Mouse (Mus musculus): ENCODE data around the gene Olfr822. TPM values are rescaled to one million over a fixed set of nuclear protein-coding genes. Genes with fewer than 3 reads are reported as not detected.
"Not testable (repeated sequence)": the region's sequence is repeated elsewhere in the genome, so short reads cannot be mapped to it uniquely, and the experiment has no call there.

Gene Olfr822
- 0.23 TPM in 1 of 2 replicates, not detected in the other for polyA plus RNA-seq (2015; fragmentation: Nextera tagmentation; extraction: Ambion mirVana)

GRCm38 (mm10) chr10:130070910-130071309 is at the start of gene Olfr822:
Gene Olfr822 (plus strand): TSS chr10:130071210.
- no peaks in the 10 kb centered on the region for H3K9me3 ChIP-seq (replicated peaks)
- no peak within 1 kb of the TSS for H3K27ac ChIP-seq (replicated peaks)
- H3K9ac ChIP-seq: no peak within 1 kb of the TSS

GRCm38 (mm10) chr10:130030048-130030447 is 41.0 kb upstream of the Olfr822 start, which contains the start of gene Olfr821:
Gene Olfr821 (plus strand): TSS chr10:130030348.
- H3K27ac ChIP-seq (replicated peaks): no peak within 1 kb of the TSS
- H3K27me3 ChIP-seq: no peaks in the 10 kb centered on the region
- no peak within 1 kb of the TSS for H3K4me3 ChIP-seq (replicated peaks)
- H3K9me3 ChIP-seq (replicated peaks): no peaks in the 10 kb centered on the region
- no peak within 1 kb of the TSS for H3K4me2 ChIP-seq (replicated peaks)
- no peak within 1 kb of the TSS for H3K9ac ChIP-seq
- H3K4me1 ChIP-seq: no peaks in the 10 kb centered on the region
- ATAC-seq (ENCODE audit: insufficient number of reproducible peaks, low FRiP score, low TSS enrichment, low read depth): no peak
- no peaks in the 10 kb centered on the region for H3K36me3 ChIP-seq

More at GRCm38 (mm10) chr10:130070910-130071309, at the start of gene Olfr822:
- H3K36me3 ChIP-seq: no peaks in the 10 kb centered on the region
- ATAC-seq (ENCODE audit: insufficient number of reproducible peaks, low FRiP score, low TSS enrichment, low read depth): no peak
- no peak within 1 kb of the TSS for H3K4me2 ChIP-seq (replicated peaks)
- H3K4me3 ChIP-seq (replicated peaks): no peak within 1 kb of the TSS
- no peaks in the 10 kb centered on the region for H3K27me3 ChIP-seq
- H3K4me1 ChIP-seq: no peaks in the 10 kb centered on the region

GRCm38 (mm10) chr10:130037096-130037495 is 33.9 kb upstream of the Olfr822 start:
- no peaks in the 10 kb centered on the region for H3K4me1 ChIP-seq
- H3K9me3 ChIP-seq (replicated peaks): no peaks in the 10 kb centered on the region
- no peak overlapping the region for H3K4me3 ChIP-seq (replicated peaks)
- 55% methylated on average over 6 of the region's 6 CpGs for WGBS
- no peak overlapping the region for H3K4me2 ChIP-seq (replicated peaks)
- H3K27me3 ChIP-seq: no peaks in the 10 kb centered on the region
- no peaks in the 10 kb centered on the region for H3K36me3 ChIP-seq
- no peak for ATAC-seq (ENCODE audit: insufficient number of reproducible peaks, low FRiP score, low TSS enrichment, low read depth)
- no peak overlapping the region for H3K9ac ChIP-seq
- no peak overlapping the region for H3K27ac ChIP-seq (replicated peaks)

- Histone ChIP-seq H3K4me2 (replicated peaks) (no peak overlapping the region), H3K4me1 (no peaks in the 10 kb centered on the region), H3K9ac (no peak overlapping the region), H3K4me3 (replicated peaks) (no peak overlapping the region), H3K36me3 (no peaks in the 10 kb centered on the region), H3K27me3 (no peaks in the 10 kb centered on the region), H3K9me3 (replicated peaks) (no peaks in the 10 kb centered on the region), H3K27ac (replicated peaks) (no peak overlapping the region)
- 22% methylated on average over 5 of the region's 5 CpGs for WGBS
- ATAC-seq (ENCODE audit: insufficient number of reproducible peaks, low FRiP score, low TSS enrichment, low read depth): no peak
These were observed 21.9 kb downstream of the Olfr822 start for GRCm38 (mm10) chr10:130092838-130093440.

GRCm38 (mm10) chr10:130096104-130096503 is 25.1 kb downstream of the Olfr822 start:
- H3K27ac ChIP-seq (replicated peaks): no peak overlapping the region

GRCm38 (mm10) chr10:130115283-130115682 is 44.3 kb downstream of the Olfr822 start, which contains the start of gene Olfr823:
Gene Olfr823 (minus strand): TSS chr10:130115383.
- 84% methylated on average over 1 of the region's 1 CpGs for WGBS
- not testable (repeated sequence) for H3K27me3 ChIP-seq; H3K9me3 ChIP-seq (replicated peaks); H3K4me2 ChIP-seq (replicated peaks); H3K9ac ChIP-seq; H3K4me1 ChIP-seq; ATAC-seq (ENCODE audit: insufficient number of reproducible peaks, low FRiP score, low TSS enrichment, low read depth); H3K27ac ChIP-seq (replicated peaks); H3K4me3 ChIP-seq (replicated peaks); H3K36me3 ChIP-seq

More at GRCm38 (mm10) chr10:130096104-130096503, 25.1 kb downstream of the Olfr822 start:
- Histone ChIP-seq H3K4me1 (no peaks in the 10 kb centered on the region), H3K4me3 (replicated peaks) (no peak overlapping the region), H3K4me2 (replicated peaks) (no peak overlapping the region), H3K27me3 (no peaks in the 10 kb centered on the region), H3K36me3 (no peaks in the 10 kb centered on the region), H3K9ac (no peak overlapping the region), H3K9me3 (replicated peaks) (no peaks in the 10 kb centered on the region)
- no peak for ATAC-seq (ENCODE audit: insufficient number of reproducible peaks, low FRiP score, low TSS enrichment, low read depth)

GRCm38 (mm10) chr10:130116045-130116444 is 45.0 kb downstream of the Olfr822 start:
- not testable (repeated sequence) for H3K4me1 ChIP-seq; H3K36me3 ChIP-seq; H3K9me3 ChIP-seq (replicated peaks); H3K27me3 ChIP-seq; H3K27ac ChIP-seq (replicated peaks); H3K4me3 ChIP-seq (replicated peaks); ATAC-seq (ENCODE audit: insufficient number of reproducible peaks, low FRiP score, low TSS enrichment, low read depth); H3K4me2 ChIP-seq (replicated peaks); H3K9ac ChIP-seq
- WGBS: 63% methylated on average over 3 of the region's 3 CpGs

Other genes starting within 250 kb of the Olfr822 start
- gene Olfr812, start 225.1 kb upstream of the Olfr822 start, polyA plus RNA-seq (2015; fragmentation: Nextera tagmentation; extraction: Ambion mirVana): 0.13 and 0.41 TPM in 2 replicates
- gene Olfr813, start 215.8 kb upstream of the Olfr822 start, polyA plus RNA-seq (2015; fragmentation: Nextera tagmentation; extraction: Ambion mirVana): 0.20 and 0.33 TPM in 2 replicates
- gene Olfr814, start 191.4 kb upstream of the Olfr822 start, polyA plus RNA-seq (2015; fragmentation: Nextera tagmentation; extraction: Ambion mirVana): not detected in 2 replicates
- gene Olfr815, start 165.3 kb upstream of the Olfr822 start, polyA plus RNA-seq (2015; fragmentation: Nextera tagmentation; extraction: Ambion mirVana): 0.17 TPM in 1 of 2 replicates, not detected in the other
- not detected in 2 replicates for gene Olfr816, start 155.6 kb upstream of the Olfr822 start, polyA plus RNA-seq (2015; fragmentation: Nextera tagmentation; extraction: Ambion mirVana)
- gene Olfr818, start 122.1 kb upstream of the Olfr822 start, polyA plus RNA-seq (2015; fragmentation: Nextera tagmentation; extraction: Ambion mirVana): not detected in 2 replicates
- 0.04 TPM in 1 of 2 replicates, not detected in the other for gene Olfr819, start 103.9 kb upstream of the Olfr822 start, polyA plus RNA-seq (2015; fragmentation: Nextera tagmentation; extraction: Ambion mirVana)
- gene Olfr247, start 95.1 kb upstream of the Olfr822 start, polyA plus RNA-seq (2015; fragmentation: Nextera tagmentation; extraction: Ambion mirVana): 0.11 TPM in 1 of 2 replicates, not detected in the other
- 0.09 TPM in 1 of 2 replicates, not detected in the other for gene Gm10310, start 86.1 kb upstream of the Olfr822 start, polyA plus RNA-seq (2015; fragmentation: Nextera tagmentation; extraction: Ambion mirVana)
- gene Olfr820, start 58.6 kb upstream of the Olfr822 start, polyA plus RNA-seq (2015; fragmentation: Nextera tagmentation; extraction: Ambion mirVana): 0.04 and 0.11 TPM in 2 replicates
- not detected in 2 replicates for gene Olfr821, start 40.9 kb upstream of the Olfr822 start, polyA plus RNA-seq (2015; fragmentation: Nextera tagmentation; extraction: Ambion mirVana)
- not detected in 2 replicates for gene Olfr823, start 44.2 kb downstream of the Olfr822 start, polyA plus RNA-seq (2015; fragmentation: Nextera tagmentation; extraction: Ambion mirVana)
- not detected in 2 replicates for gene Olfr824, start 58.8 kb downstream of the Olfr822 start, polyA plus RNA-seq (2015; fragmentation: Nextera tagmentation; extraction: Ambion mirVana)
- 0.27 TPM in 1 of 2 replicates, not detected in the other for gene Olfr825, start 95.6 kb downstream of the Olfr822 start, polyA plus RNA-seq (2015; fragmentation: Nextera tagmentation; extraction: Ambion mirVana)
- not detected in 2 replicates for gene Olfr826, start 113.0 kb downstream of the Olfr822 start, polyA plus RNA-seq (2015; fragmentation: Nextera tagmentation; extraction: Ambion mirVana)
- 0.05 TPM in 1 of 2 replicates, not detected in the other for gene Olfr827, start 143.2 kb downstream of the Olfr822 start, polyA plus RNA-seq (2015; fragmentation: Nextera tagmentation; extraction: Ambion mirVana)
- gene Neurod4, start 209.0 kb downstream of the Olfr822 start, polyA plus RNA-seq (2015; fragmentation: Nextera tagmentation; extraction: Ambion mirVana): 0.05 and 0.13 TPM in 2 replicates

All from embryonic facial prominence, embryonic 15.5 days (tissue).